Mouse (Mus musculus): ENCODE results near the gene Krt25. TPM values are rescaled to one million over a fixed set of nuclear protein-coding genes. Genes with fewer than 3 reads are reported as not detected.

Krt25 gene
- polyA plus RNA-seq (2012; rRNA removed), result 0.03 TPM in 1 of 2 replicates, not detected in the other

DNA sequence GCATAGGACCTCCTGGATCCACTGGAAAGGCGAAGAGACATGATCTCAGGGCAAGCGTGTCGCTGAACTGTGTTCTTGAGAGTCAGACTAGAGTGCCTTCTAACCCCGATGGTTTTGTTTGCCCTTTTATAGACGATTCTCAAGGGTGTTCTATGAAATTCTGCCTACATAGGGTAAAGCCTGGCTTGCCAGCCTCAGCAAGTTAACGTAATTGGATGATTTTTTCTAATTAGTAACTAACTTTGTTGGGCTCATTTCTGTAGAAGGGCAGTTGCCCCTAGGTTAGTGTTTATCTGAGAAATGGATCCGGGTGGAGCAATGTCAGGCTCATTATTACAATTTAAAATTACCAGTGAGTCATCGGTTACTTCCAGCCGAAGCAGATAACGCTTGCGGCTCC, at the start of gene Krt25:
Gene Krt25, minus strand, starts transcription at position 101 of the 400 bp plus-strand sequence.

DNA sequence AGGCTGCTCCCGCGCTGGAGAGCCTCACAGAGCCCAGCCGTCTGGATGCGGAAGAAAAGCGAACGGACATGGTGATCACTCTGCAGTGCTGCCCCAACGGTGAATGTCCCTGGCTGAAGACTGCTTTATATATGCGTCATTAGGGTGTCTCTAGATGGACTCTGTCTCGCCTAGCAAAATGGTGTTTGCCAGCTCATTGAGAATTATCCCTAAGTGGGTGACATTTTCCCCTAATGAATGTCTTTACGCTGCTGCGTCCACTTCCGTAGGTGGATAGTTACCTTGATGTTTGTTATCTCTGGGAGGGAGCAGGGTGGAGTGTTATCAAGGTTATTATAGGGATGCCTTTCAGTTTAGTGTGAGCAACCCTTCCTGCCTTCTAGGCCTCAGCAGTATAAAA, 28.3 kb upstream of the Krt25 start, which contains the start of gene Krt27:
Gene Krt27, minus strand, starts transcription at position 101 of the 400 bp plus-strand sequence.

DNA sequence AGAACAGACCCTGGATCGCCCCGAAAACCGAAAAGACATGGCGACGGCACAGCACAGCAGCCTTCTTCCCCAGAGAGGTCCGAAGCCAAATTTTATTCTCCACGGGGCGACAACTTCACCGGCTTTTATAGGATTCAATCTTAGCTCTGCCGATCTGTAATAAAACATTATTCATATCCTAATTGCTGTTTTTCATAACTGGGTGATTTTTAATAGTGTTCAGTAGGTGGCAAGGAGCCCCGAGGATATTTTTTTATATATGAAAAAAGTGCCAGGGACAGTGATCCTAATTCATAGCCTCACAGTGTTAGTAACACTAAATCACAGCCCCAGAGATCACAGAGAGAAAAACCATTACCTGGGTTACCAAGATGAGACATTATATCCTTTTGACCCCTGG, 15.1 kb upstream of the Krt25 start, which contains the start of gene Krt26:
Gene Krt26, minus strand, starts transcription at position 101 of the 400 bp plus-strand sequence.

DNA sequence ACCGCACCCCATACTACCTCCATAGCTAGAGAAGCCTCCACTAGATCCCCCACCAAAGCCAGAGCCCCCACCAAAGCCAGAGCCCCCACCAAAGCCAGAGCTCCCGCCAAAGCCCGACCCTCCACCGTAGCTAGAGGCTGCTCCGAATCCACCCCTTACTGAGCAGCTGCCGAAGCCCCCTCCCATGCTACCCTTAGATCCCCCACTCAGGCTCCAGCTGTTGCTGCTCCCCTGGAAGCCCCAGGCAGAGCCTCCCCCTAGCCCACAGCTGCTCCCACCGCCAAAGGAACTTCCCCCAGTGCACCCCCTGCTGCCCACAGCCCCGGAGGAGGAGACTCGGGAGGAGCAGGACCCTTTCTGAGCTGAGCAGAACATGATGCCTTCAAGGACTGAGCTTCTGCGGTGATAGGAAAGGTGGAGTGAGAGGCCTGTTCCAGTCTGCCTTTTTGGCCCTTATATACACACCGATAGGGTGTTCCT, 37.9 kb downstream of the Krt25 start, which contains the start of gene Krt24:
Gene Krt24, minus strand, starts transcription at position 430 of the 480 bp plus-strand sequence.

Other genes with a start within 250 kb of the Krt25 start
- 0.39 and 0.40 TPM in 2 replicates for gene Tns4, start 233.6 kb downstream of the Krt25 start, polyA plus RNA-seq (2012; rRNA removed)
- 0.63 and 0.85 TPM in 2 replicates for gene Ccr7, start 167.9 kb downstream of the Krt25 start, polyA plus RNA-seq (2012; rRNA removed)
- 38.1 and 45.5 TPM in 2 replicates for gene Smarce1, start 91.9 kb downstream of the Krt25 start, polyA plus RNA-seq (2012; rRNA removed)
- 0.05 and 0.12 TPM in 2 replicates for gene Krt222, start 78.9 kb downstream of the Krt25 start, polyA plus RNA-seq (2012; rRNA removed)
- gene Krt24, start 37.7 kb downstream of the Krt25 start, polyA plus RNA-seq (2012; rRNA removed), result not detected in 2 replicates
- not detected in 2 replicates for gene Krt26, start 15.0 kb upstream of the Krt25 start, polyA plus RNA-seq (2012; rRNA removed)
- gene Krt27, start 28.2 kb upstream of the Krt25 start, polyA plus RNA-seq (2012; rRNA removed), result not detected in 2 replicates
- not detected in 2 replicates for gene Krt28, start 52.0 kb upstream of the Krt25 start, polyA plus RNA-seq (2012; rRNA removed)
- gene Krt10, start 66.4 kb upstream of the Krt25 start, polyA plus RNA-seq (2012; rRNA removed), result 1.5 and 1.7 TPM in 2 replicates
- gene Krt12, start 99.3 kb upstream of the Krt25 start, polyA plus RNA-seq (2012; rRNA removed), result 0.05 TPM in 1 of 2 replicates, not detected in the other
- 12.1 and 18.7 TPM in 2 replicates for gene Krt20, start 115.2 kb upstream of the Krt25 start, polyA plus RNA-seq (2012; rRNA removed)
- 4.7 and 5.5 TPM in 2 replicates for gene Krt23, start 170.2 kb upstream of the Krt25 start, polyA plus RNA-seq (2012; rRNA removed)
- gene Krt39, start 198.4 kb upstream of the Krt25 start, polyA plus RNA-seq (2012; rRNA removed), result not detected in 2 replicates
- not detected in 2 replicates for gene Krt40, start 220.2 kb upstream of the Krt25 start, polyA plus RNA-seq (2012; rRNA removed)
- gene Krtap3-3, start 227.9 kb upstream of the Krt25 start, polyA plus RNA-seq (2012; rRNA removed), result not detected in 2 replicates
- not detected in 2 replicates for gene Krtap3-2, start 233.9 kb upstream of the Krt25 start, polyA plus RNA-seq (2012; rRNA removed)
- gene Gm11939, start 236.5 kb upstream of the Krt25 start, polyA plus RNA-seq (2012; rRNA removed), result not detected in 2 replicates
- gene Krtap3-1, start 243.7 kb upstream of the Krt25 start, polyA plus RNA-seq (2012; rRNA removed), result not detected in 2 replicates